Mouse (Mus musculus) hindbrain, embryonic 11.5 days (tissue): ENCODE measurements at regions not wholly inside any gene's neighbourhood (a gene's known extent, or its start where the extent isn't known, plus 50 kb on each side); places are given as distances from the start of the nearest gene placed in this dataset.

Source experiments
- ATAC-seq: fragments of 200-750 bp; cut with Nextera tagmentation; 2 replicates; pipeline ENCODE4 v1.8.0; 2017; ENCODE audit warnings: mild to moderate bottlenecking, moderate TSS enrichment, moderate library complexity; ENCODE audit not compliant: low FRiP score
- DNase-seq: peaks from one replicate; pipeline ENCODE4 v3.0.0-alpha.2; 2015; ENCODE audit warnings: low spot score
- H3K27ac ChIP-seq: fragments of 300-500 bp; sonication (generic); 2 replicates; pipeline ENCODE4 v1.5.1; 2014; ENCODE audit warnings: mild to moderate bottlenecking, low read depth, low read length
- H3K27me3 ChIP-seq: fragments of 300-500 bp; sonication (generic); 2 replicates; pipeline ENCODE4 v1.6.1; 2014; ENCODE audit warnings: mild to moderate bottlenecking, low read length, moderate library complexity, mixed read lengths; ENCODE audit not compliant: control insufficient read depth, insufficient read depth
- H3K36me3 ChIP-seq: fragments of 300-500 bp; sonication (generic); 2 replicates; pipeline ENCODE4 v1.6.1; 2014; ENCODE audit warnings: mild to moderate bottlenecking, low read length, moderate library complexity, mixed read lengths; ENCODE audit not compliant: control insufficient read depth, insufficient read depth
- H3K4me1 ChIP-seq: fragments of 300-500 bp; sonication (generic); replicated peaks from 2 replicates; pipeline ENCODE4 v1.6.1; 2014; ENCODE audit warnings: low read length, mixed read lengths; ENCODE audit not compliant: control insufficient read depth, insufficient read depth
- H3K4me2 ChIP-seq: fragments of 300-500 bp; sonication (generic); replicated peaks from 2 replicates; pipeline ENCODE4 v1.6.1; 2014; ENCODE audit warnings: mild to moderate bottlenecking, low read depth, low read length
- H3K4me3 ChIP-seq: fragments of 300-500 bp; sonication (generic); 2 replicates; pipeline ENCODE4 v1.5.1; 2014; ENCODE audit warnings: low read depth, low read length
- H3K9ac ChIP-seq: fragments of 300-500 bp; sonication (generic); 2 replicates; pipeline ENCODE4 v1.6.1; 2014; ENCODE audit warnings: low read depth, low read length
- H3K9me3 ChIP-seq: fragments of 300-500 bp; sonication (generic); 2 replicates; pipeline ENCODE4 v1.6.1; 2016; ENCODE audit warnings: low read length; ENCODE audit not compliant: control insufficient read depth
- WGBS: fragments of 180-500 bp; shearing (Covaris S2); extraction: QIAGEN DNeasy Blood & Tissue Kit; methylation state at CpG from one replicate; pipeline ENCODE4 v1.1.7; 2014; 5-methylcytosine and 5-hydroxymethylcytosine counted together

GRCm38 (mm10) chr13:37135115-37135514 is 85.1 kb upstream of the F13a1 start:
- WGBS = 64% methylated on average over 1 of the region's 1 CpGs
- H3K4me2 ChIP-seq = no peak overlapping the region
- no peaks in the 10 kb centered on the region for H3K9me3 ChIP-seq
- DNase-seq (no peak), ATAC-seq (no peak)
- no peaks in the 10 kb centered on the region for H3K36me3 ChIP-seq
- no peaks in the 10 kb centered on the region for H3K4me1 ChIP-seq
- H3K9ac ChIP-seq = no peak overlapping the region
- no peak overlapping the region for H3K27ac ChIP-seq
- H3K4me3 ChIP-seq = no peak overlapping the region
- H3K27me3 ChIP-seq = no peaks in the 10 kb centered on the region

DNA sequence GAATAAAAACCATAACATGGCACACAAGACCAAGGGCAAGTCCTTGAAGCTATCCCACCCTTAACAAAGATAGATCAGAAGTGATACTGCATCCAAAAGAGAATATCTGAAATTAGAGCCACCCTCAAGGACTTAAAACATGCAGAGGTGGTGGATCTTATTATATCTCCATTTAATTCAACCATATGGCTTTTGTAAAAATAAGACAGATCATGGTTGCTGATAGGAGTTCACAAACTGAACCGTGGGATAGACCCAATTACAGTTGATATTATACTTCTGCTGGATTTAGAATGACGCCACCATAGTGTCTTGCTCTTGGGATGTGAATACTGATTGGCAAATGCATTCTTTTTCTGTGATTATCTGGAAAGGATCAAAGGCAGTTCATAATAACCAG is 84.5 kb upstream of the F13a1 start:
- Histone ChIP-seq H3K36me3 (no peaks in the 10 kb centered on the region), H3K9ac (no peak overlapping the region), H3K4me1 (no peaks in the 10 kb centered on the region), H3K27me3 (no peaks in the 10 kb centered on the region), H3K9me3 (no peaks in the 10 kb centered on the region), H3K4me3 (no peak overlapping the region), H3K4me2 (no peak overlapping the region), H3K27ac (no peak overlapping the region)
- no peak for ATAC-seq
- no peak for DNase-seq
- 89% methylated on average over 2 of the region's 2 CpGs for WGBS

DNA sequence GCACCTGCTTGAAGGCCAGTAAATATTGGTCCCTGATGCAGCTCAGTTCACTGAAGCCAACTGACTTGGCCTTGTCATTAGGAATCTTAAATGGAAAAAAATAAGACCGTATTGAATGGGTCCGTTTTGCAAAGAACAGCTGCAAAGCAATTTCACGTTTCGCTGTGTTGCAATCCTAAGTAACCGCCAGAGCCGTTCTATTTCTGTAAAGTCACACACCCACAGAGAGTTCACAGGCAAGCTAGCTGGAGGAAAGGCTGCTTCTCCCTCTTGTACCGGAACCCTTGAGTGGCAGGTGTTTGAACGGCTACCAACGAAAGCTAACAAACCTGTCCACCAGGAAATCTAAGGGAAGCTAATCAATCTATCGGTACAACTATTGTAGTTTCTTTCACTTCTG is 80.6 kb upstream of the F13a1 start:
- no peak for DNase-seq
- H3K4me1 ChIP-seq = no peaks in the 10 kb centered on the region
- H3K36me3 ChIP-seq = no peaks in the 10 kb centered on the region
- no peak overlapping the region for H3K27ac ChIP-seq
- H3K4me3 ChIP-seq = no peak overlapping the region
- no peaks in the 10 kb centered on the region for H3K9me3 ChIP-seq
- no peak overlapping the region for H3K4me2 ChIP-seq
- no peaks in the 10 kb centered on the region for H3K27me3 ChIP-seq
- no peak for ATAC-seq
- H3K9ac ChIP-seq = no peak overlapping the region
- WGBS = 90% methylated on average over 10 of the region's 10 CpGs

DNA sequence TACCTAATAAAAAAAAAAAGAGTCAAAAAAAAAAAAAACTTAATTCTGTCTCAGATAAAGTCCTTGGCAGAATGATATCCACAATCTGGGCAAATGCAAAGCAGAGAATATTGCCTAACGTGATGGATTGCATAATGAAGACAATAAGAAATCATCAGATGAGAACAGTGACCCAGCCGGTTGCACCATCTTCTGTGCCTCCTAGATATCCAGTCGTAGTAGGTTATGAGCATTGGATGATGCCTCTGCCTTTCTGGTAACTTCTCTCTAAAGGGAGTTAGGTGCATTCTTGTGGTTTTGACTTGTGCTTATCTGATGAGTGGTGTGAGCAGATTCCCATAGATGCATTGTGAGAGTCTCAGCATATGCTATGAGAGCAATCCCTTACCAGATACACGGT is 71.6 kb upstream of the F13a1 start:
- H3K27ac ChIP-seq = no peak overlapping the region
- H3K27me3 ChIP-seq = no peaks in the 10 kb centered on the region
- no peaks in the 10 kb centered on the region for H3K36me3 ChIP-seq
- H3K9me3 ChIP-seq = no peaks in the 10 kb centered on the region
- H3K4me1 ChIP-seq = no peaks in the 10 kb centered on the region
- ATAC-seq (no peak), DNase-seq (no peak)
- 91% methylated on average over 4 of the region's 4 CpGs for WGBS
- no peak overlapping the region for H3K4me3 ChIP-seq
- H3K4me2 ChIP-seq = no peak overlapping the region
- H3K9ac ChIP-seq = no peak overlapping the region

DNA sequence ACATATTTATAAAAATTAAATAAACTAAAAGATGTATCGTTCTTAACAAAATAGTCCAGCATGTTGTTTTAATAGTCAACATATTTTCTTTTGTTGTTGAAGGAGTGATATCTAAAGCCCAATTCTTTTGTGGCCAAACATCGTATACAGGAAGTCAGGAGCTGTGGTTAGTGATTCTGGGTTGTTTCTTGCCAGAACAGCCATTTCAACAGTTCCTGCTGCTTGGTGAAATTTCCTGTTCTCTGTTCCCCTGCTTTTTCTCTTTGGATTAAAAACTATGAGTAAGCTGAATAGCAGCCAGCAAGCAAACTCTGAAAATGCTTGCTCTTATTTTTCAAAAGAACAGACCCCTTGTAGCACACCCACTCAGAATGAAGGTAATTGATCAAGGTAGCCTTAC is 70.2 kb upstream of the F13a1 start:
- Histone ChIP-seq H3K4me1 (no peaks in the 10 kb centered on the region), H3K4me2 (no peak overlapping the region), H3K27ac (no peak overlapping the region), H3K9ac (no peak overlapping the region), H3K4me3 (no peak overlapping the region), H3K27me3 (no peaks in the 10 kb centered on the region), H3K36me3 (no peaks in the 10 kb centered on the region), H3K9me3 (no peaks in the 10 kb centered on the region)
- 82% methylated on average over 2 of the region's 2 CpGs for WGBS
- ATAC-seq = no peak
- no peak for DNase-seq

- ATAC-seq = no peak
- H3K27me3 ChIP-seq = no peaks in the 10 kb centered on the region
- 88% methylated on average over 5 of the region's 5 CpGs for WGBS
Observed at GRCm38 (mm10) chr13:37114324-37114723, 64.3 kb upstream of the F13a1 start.

GRCm38 (mm10) chr13:37111747-37112146 is 61.7 kb upstream of the F13a1 start:
- DNase-seq (no peak), ATAC-seq (no peak)
- no peaks in the 10 kb centered on the region for H3K27me3 ChIP-seq
- WGBS = 82% methylated on average over 4 of the region's 4 CpGs
- H3K27ac ChIP-seq = no peak overlapping the region
- no peaks in the 10 kb centered on the region for H3K9me3 ChIP-seq
- no peak overlapping the region for H3K9ac ChIP-seq
- H3K4me2 ChIP-seq = no peak overlapping the region
- no peaks in the 10 kb centered on the region for H3K36me3 ChIP-seq
- H3K4me1 ChIP-seq = no peaks in the 10 kb centered on the region
- H3K4me3 ChIP-seq = no peak overlapping the region

More at GRCm38 (mm10) chr13:37114324-37114723, 64.3 kb upstream of the F13a1 start:
- Histone ChIP-seq H3K4me2 (no peak overlapping the region), H3K27ac (no peak overlapping the region), H3K9ac (no peak overlapping the region), H3K36me3 (no peaks in the 10 kb centered on the region), H3K4me1 (no peaks in the 10 kb centered on the region), H3K4me3 (no peak overlapping the region), H3K9me3 (no peaks in the 10 kb centered on the region)
- no peak for DNase-seq

DNA sequence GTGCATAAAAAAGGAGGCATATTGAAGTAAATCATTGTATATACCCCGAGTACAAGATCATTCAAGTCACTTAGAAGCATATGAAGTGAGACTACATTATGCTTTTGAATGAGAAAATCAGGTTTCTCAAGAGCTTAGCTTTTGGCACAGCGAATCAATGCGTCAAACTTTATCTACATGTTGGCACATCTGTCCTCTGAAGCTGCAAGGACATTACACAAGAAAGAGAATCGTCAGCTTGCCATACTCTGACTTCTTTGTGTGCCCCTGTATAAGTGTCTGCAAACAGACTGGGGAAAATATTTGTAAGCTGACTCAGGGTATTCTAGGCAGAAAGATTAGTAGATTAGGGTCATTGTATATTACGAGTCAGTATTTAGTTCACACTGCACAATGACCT is 57.7 kb upstream of the F13a1 start:
- no peaks in the 10 kb centered on the region for H3K4me1 ChIP-seq
- H3K4me3 ChIP-seq = no peak overlapping the region
- H3K9me3 ChIP-seq = no peaks in the 10 kb centered on the region
- no peaks in the 10 kb centered on the region for H3K36me3 ChIP-seq
- 78% methylated on average over 5 of the region's 5 CpGs for WGBS
- DNase-seq = no peak
- H3K27ac ChIP-seq = no peak overlapping the region
- H3K4me2 ChIP-seq = no peak overlapping the region
- no peaks in the 10 kb centered on the region for H3K27me3 ChIP-seq
- H3K9ac ChIP-seq = no peak overlapping the region
- ATAC-seq = no peak

GRCm38 (mm10) chr13:37106009-37106408 is 56.0 kb upstream of the F13a1 start:
- Histone ChIP-seq H3K4me3 (no peak overlapping the region), H3K9ac (no peak overlapping the region), H3K27me3 (no peaks in the 10 kb centered on the region), H3K27ac (no peak overlapping the region), H3K36me3 (no peaks in the 10 kb centered on the region), H3K4me2 (no peak overlapping the region), H3K9me3 (no peaks in the 10 kb centered on the region), H3K4me1 (no peaks in the 10 kb centered on the region)
- DNase-seq = no peak
- ATAC-seq = no peak
- WGBS = 93% methylated on average over 5 of the region's 5 CpGs
